Comparison of ENCODE assay signal across 7 mouse cellular contexts in the genomic region with DNA sequence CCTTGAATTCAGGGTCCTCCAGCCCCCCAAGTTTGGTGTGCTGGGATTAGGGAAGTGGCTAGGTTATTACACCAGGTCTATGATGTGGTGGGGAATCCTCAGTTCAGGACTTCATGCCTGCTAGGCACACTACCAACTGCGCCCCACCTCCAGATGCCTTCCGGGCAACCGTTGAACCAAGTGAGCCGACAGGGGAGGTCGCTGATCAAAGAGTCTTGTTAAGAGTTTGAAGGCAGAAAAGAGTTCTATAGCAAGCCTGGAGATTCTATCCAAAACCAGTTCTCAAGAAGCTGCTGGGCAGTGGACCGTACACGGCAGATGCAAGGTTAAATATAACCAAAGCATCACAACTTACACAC. TPM values are rescaled to one million over a fixed set of nuclear protein-coding genes. Genes with fewer than 3 reads are reported as not detected.
DNase-seq lines count a peak whose midpoint lies in the region; ATAC-seq lines count a peak whose summit lies in the region.

No protein-coding gene starts in this region.

- 5% methylated on average over 7 of the region's 7 CpGs for WGBS in lung, embryonic 16.5 days
- WGBS in embryonic facial prominence, embryonic 15.5 days = 4% methylated on average over 7 of the region's 7 CpGs
- WGBS in intestine, embryonic 15.5 days = 0% methylated on average over 7 of the region's 7 CpGs
- WGBS in midbrain, embryonic 13.5 days = 6% methylated on average over 7 of the region's 7 CpGs

- ATAC-seq in lung, embryonic 16.5 days (ENCODE audit: low read depth) = peak; percentile 8; the same call in 1 of the 2 replicates
- ATAC-seq in embryonic facial prominence, embryonic 15.5 days (ENCODE audit: insufficient number of reproducible peaks, low FRiP score, low TSS enrichment, low read depth) = 0 out of 2 replicates have a peak, but pooled peaks have one; percentile 13
- ATAC-seq in intestine, embryonic 15.5 days = peak; percentile 36
- ATAC-seq in midbrain, embryonic 13.5 days = no peak; the same call in 1 of the 2 replicates

- H3K9me3 ChIP-seq in lung, embryonic 16.5 days (ENCODE audit: control insufficient read depth, low read length) = no peaks in the 10 kb centered on the region
- no peaks in the 10 kb centered on the region for H3K9me3 ChIP-seq in embryonic facial prominence, embryonic 15.5 days (replicated peaks)
- no peaks in the 10 kb centered on the region for H3K9me3 ChIP-seq in intestine, embryonic 15.5 days
- H3K9me3 ChIP-seq in midbrain, embryonic 13.5 days = no peaks in the 10 kb centered on the region

- H3K9ac ChIP-seq in lung, embryonic 16.5 days (ENCODE audit: low read length) = peak overlapping the region; percentile 70; the same call in 1 of the 2 replicates
- peak overlapping the region; percentile 33; the same call in 1 of the 2 replicates for H3K9ac ChIP-seq in embryonic facial prominence, embryonic 15.5 days
- 0 out of 2 replicates have a peak overlapping the region, but pooled peaks have one; percentile 48 for H3K9ac ChIP-seq in intestine, embryonic 15.5 days
- H3K9ac ChIP-seq in midbrain, embryonic 13.5 days (replicated peaks) = peak overlapping the region; percentile 62

- peak overlapping the region; percentile 71 for H3K4me3 ChIP-seq in lung, embryonic 16.5 days (ENCODE audit: low read length)
- peak overlapping the region; percentile 58 for H3K4me3 ChIP-seq in embryonic facial prominence, embryonic 15.5 days (replicated peaks)
- H3K4me3 ChIP-seq in intestine, embryonic 15.5 days (replicated peaks) = peak overlapping the region; percentile 57
- peak overlapping the region; percentile 57 for H3K4me3 ChIP-seq in midbrain, embryonic 13.5 days (replicated peaks)

- peak overlapping the region; percentile 94 for H3K27ac ChIP-seq in lung, embryonic 16.5 days (ENCODE audit: low read length)
- H3K27ac ChIP-seq in embryonic facial prominence, embryonic 15.5 days (replicated peaks) = peak overlapping the region; percentile 92
- peak overlapping the region; percentile 88 for H3K27ac ChIP-seq in intestine, embryonic 15.5 days
- no peak overlapping the region for H3K27ac ChIP-seq in midbrain, embryonic 13.5 days

- H3K4me2 ChIP-seq in lung, embryonic 16.5 days (ENCODE audit: low read depth, low read length) = peak overlapping the region; percentile 90
- peak overlapping the region; percentile 86 for H3K4me2 ChIP-seq in embryonic facial prominence, embryonic 15.5 days (replicated peaks)
- peak overlapping the region; percentile 92 for H3K4me2 ChIP-seq in intestine, embryonic 15.5 days (replicated peaks)
- peak overlapping the region; percentile 88 for H3K4me2 ChIP-seq in midbrain, embryonic 13.5 days (replicated peaks)

- DNase-seq in lung, postnatal 4 days = no peak
- no peak for DNase-seq in frontal cortex, postnatal 36 days (ENCODE audit: low spot score in 2 of 2)
- no peak for DNase-seq in adrenal gland, postnatal 25 days

- no peaks in the 10 kb centered on the region for H3K36me3 ChIP-seq in lung, embryonic 16.5 days (ENCODE audit: control insufficient read depth, insufficient read depth, low read length)
- no peaks in the 10 kb centered on the region for H3K36me3 ChIP-seq in embryonic facial prominence, embryonic 15.5 days
- H3K36me3 ChIP-seq in intestine, embryonic 15.5 days = no peaks in the 10 kb centered on the region
- H3K36me3 ChIP-seq in midbrain, embryonic 13.5 days = no peaks in the 10 kb centered on the region

- no peaks in the 10 kb centered on the region for H3K27me3 ChIP-seq in lung, embryonic 16.5 days (ENCODE audit: control insufficient read depth, insufficient read depth, low read depth, low read length)
- 0 out of 2 replicates have a peak, but pooled peaks cover 4% of the 10 kb centered on the region for H3K27me3 ChIP-seq in embryonic facial prominence, embryonic 15.5 days
- no peaks in the 10 kb centered on the region for H3K27me3 ChIP-seq in intestine, embryonic 15.5 days (replicated peaks)
- H3K27me3 ChIP-seq in midbrain, embryonic 13.5 days = peaks cover 27% of the 10 kb centered on the region

- H3K4me1 ChIP-seq in lung, embryonic 16.5 days (replicated peaks; ENCODE audit: control insufficient read depth, insufficient read depth, low read length) = 0 out of 2 replicates have a peak, but pooled peaks cover 5% of the 10 kb centered on the region
- H3K4me1 ChIP-seq in embryonic facial prominence, embryonic 15.5 days = peaks cover 9% of the 10 kb centered on the region; the same call in 1 of the 2 replicates
- H3K4me1 ChIP-seq in intestine, embryonic 15.5 days (replicated peaks) = no peaks in the 10 kb centered on the region
- peaks cover 10% of the 10 kb centered on the region for H3K4me1 ChIP-seq in midbrain, embryonic 13.5 days (replicated peaks)

RNA-seq across cellular contexts. Expression of a gene that starts 48.5 kb away (rescaled TPM):
- polyA plus RNA-seq in lung, embryonic 16.5 days (2015; fragmentation: Nextera tagmentation; extraction: Ambion mirVana) = not detected in 2 replicates
- polyA plus RNA-seq in embryonic facial prominence, embryonic 15.5 days (2015; fragmentation: Nextera tagmentation; extraction: Ambion mirVana) = not detected in 2 replicates
- not detected in 2 replicates for polyA plus RNA-seq in intestine, embryonic 15.5 days (2015; fragmentation: Nextera tagmentation; extraction: Ambion mirVana)
- polyA plus RNA-seq in midbrain, embryonic 13.5 days (2015; fragmentation: Nextera tagmentation; extraction: Ambion mirVana) = not detected in 2 replicates
- not detected in 2 replicates for total RNA-seq in adrenal gland, postnatal 25 days (2021)
